Mouse (Mus musculus) liver, postnatal 0 days (tissue): ENCODE results near the gene 1700025C18Rik.

ENCODE experiments used
- CTCF ChIP-seq: sonication (generic); IDR thresholded peaks from 2 replicates; pipeline ENCODE4 v1.5.1; 2016; ENCODE audit warnings: antibody characterized with exemption, low read depth
- EP300 ChIP-seq: IDR thresholded peaks from 2 replicates; pipeline ENCODE4 v1.6.1; 2016; ENCODE audit warnings: antibody characterized with exemption, low read depth, mild to moderate bottlenecking

GRCm38 (mm10) chr2:165073381-165073781 lies 17.2 kb downstream of the 1700025C18Rik start:
- TF ChIP-seq CTCF (no peak), EP300 (no peak)
